Mouse (Mus musculus): ENCODE data around the gene AI854703. TPM values are rescaled to one million over a fixed set of nuclear protein-coding genes. Genes with fewer than 3 reads are reported as not detected.

The AI854703 gene
- polyA plus RNA-seq, 2 experiments, result 0.76 to 1.1 TPM

GRCm38 (mm10) chr6:48594043-48594738 lies 32.4 kb upstream of the AI854703 start:
- 1% methylated on average over 23 of the region's 41 CpGs for WGBS
- peaks cover 25% of the 10 kb centered on the region for H3K9me3 ChIP-seq (ENCODE audit: control insufficient read depth, low read length)
- DNase-seq (ENCODE audit: low spot score), result peak; percentile 26
- H3K27ac ChIP-seq (replicated peaks; ENCODE audit: low read depth, low read length), result peak overlapping the region; percentile 82
- no peak for TF ChIP-seq POLR2A (IDR thresholded peaks at IDR 0.05; ENCODE audit: borderline replicate concordance, extremely low read depth, insufficient read depth, insufficient read length)
- peak overlapping the region; percentile 92 for H3K9ac ChIP-seq (ENCODE audit: low read depth, low read length, severe bottlenecking)
- H3K4me3 ChIP-seq (replicated peaks; ENCODE audit: low read length), result peak overlapping the region; percentile 82
- H3K4me2 ChIP-seq (replicated peaks; ENCODE audit: low read depth, low read length, severe bottlenecking), result peak overlapping the region; percentile 81
- peaks cover 32% of the 10 kb centered on the region for H3K36me3 ChIP-seq (ENCODE audit: control insufficient read depth, insufficient read depth, low read length)
- H3K27me3 ChIP-seq (ENCODE audit: control insufficient read depth, insufficient read depth, low read length), result no peaks in the 10 kb centered on the region
- H3K4me1 ChIP-seq (ENCODE audit: control insufficient read depth, insufficient read depth, low read length), result peaks cover 13% of the 10 kb centered on the region; the same call in 1 of the 2 replicates
- peak; percentile 75 for ATAC-seq (ENCODE audit: low FRiP score, low read depth)

- no peak for ATAC-seq (ENCODE audit: low FRiP score, low read depth)
- H3K36me3 ChIP-seq (ENCODE audit: control insufficient read depth, insufficient read depth, low read length), result peaks cover 43% of the 10 kb centered on the region
- TF ChIP-seq POLR2A (IDR thresholded peaks at IDR 0.05; ENCODE audit: borderline replicate concordance, extremely low read depth, insufficient read depth, insufficient read length), result no peak
Measured at GRCm38 (mm10) chr6:48595278-48595677, 31.3 kb upstream of the AI854703 start.

DNA sequence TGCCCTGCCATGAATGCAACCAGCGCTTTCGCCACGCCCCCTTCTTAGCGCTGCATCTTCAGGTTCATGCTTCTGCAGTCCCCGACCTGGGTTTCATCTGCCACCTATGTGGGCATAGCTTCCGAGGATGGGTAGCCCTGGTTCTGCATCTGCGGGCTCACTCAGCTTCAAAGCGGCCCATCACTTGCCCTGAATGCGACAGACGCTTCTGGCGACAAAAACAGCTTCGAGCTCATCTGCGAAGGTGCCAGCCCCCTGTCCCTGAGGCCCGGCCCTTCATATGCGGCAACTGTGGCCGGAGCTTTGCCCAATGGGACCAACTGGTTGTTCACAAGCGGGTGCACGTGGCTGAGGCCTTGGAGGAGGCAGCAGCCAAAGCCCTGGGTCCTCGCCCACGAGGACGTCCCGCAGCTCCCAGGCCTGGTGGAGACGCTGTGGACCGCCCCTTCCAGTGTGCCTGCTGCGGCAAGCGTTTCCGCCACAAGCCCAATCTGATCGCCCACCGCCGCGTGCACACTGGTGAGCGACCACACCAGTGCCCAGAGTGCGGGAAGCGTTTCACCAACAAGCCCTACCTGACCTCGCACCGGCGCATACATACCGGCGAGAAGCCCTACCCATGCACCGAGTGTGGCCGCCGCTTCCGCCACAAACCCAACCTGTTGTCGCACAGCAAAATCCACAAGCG lies 29.9 kb upstream of the AI854703 start:
- 96% methylated on average over 44 of the region's 45 CpGs for WGBS
- Histone ChIP-seq H3K4me3 (replicated peaks; ENCODE audit: low read length) (no peak overlapping the region), H3K27ac (replicated peaks; ENCODE audit: low read depth, low read length) (no peak overlapping the region), H3K4me2 (replicated peaks; ENCODE audit: low read depth, low read length, severe bottlenecking) (no peak overlapping the region), H3K36me3 (ENCODE audit: control insufficient read depth, insufficient read depth, low read length) (peaks cover 43% of the 10 kb centered on the region), H3K9ac (ENCODE audit: low read depth, low read length, severe bottlenecking) (no peak overlapping the region), H3K27me3 (ENCODE audit: control insufficient read depth, insufficient read depth, low read length) (no peaks in the 10 kb centered on the region), H3K4me1 (ENCODE audit: control insufficient read depth, insufficient read depth, low read length) (peaks cover 13% of the 10 kb centered on the region; the same call in 1 of the 2 replicates), H3K9me3 (ENCODE audit: control insufficient read depth, low read length) (peaks cover 25% of the 10 kb centered on the region)
- no peak for DNase-seq (ENCODE audit: low spot score)
- TF ChIP-seq POLR2A (IDR thresholded peaks at IDR 0.05; ENCODE audit: borderline replicate concordance, extremely low read depth, insufficient read depth, insufficient read length), result no peak
- ATAC-seq (ENCODE audit: low FRiP score, low read depth), result no peak

More at GRCm38 (mm10) chr6:48595278-48595677, 31.3 kb upstream of the AI854703 start:
- no peak for DNase-seq (ENCODE audit: low spot score)
- WGBS, result 58% methylated on average over 1 of the region's 1 CpGs
- no peaks in the 10 kb centered on the region for H3K27me3 ChIP-seq (ENCODE audit: control insufficient read depth, insufficient read depth, low read length)
- H3K4me1 ChIP-seq (ENCODE audit: control insufficient read depth, insufficient read depth, low read length), result peaks cover 13% of the 10 kb centered on the region; the same call in 1 of the 2 replicates
- H3K9me3 ChIP-seq (ENCODE audit: control insufficient read depth, low read length), result peaks cover 25% of the 10 kb centered on the region
- H3K4me2 ChIP-seq (replicated peaks; ENCODE audit: low read depth, low read length, severe bottlenecking), result peak overlapping the region; percentile 81; the same call in 1 of the 2 replicates
- peak overlapping the region; percentile 92; the same call in 1 of the 2 replicates for H3K9ac ChIP-seq (ENCODE audit: low read depth, low read length, severe bottlenecking)
- H3K27ac ChIP-seq (replicated peaks; ENCODE audit: low read depth, low read length), result no peak overlapping the region
- peak overlapping the region; percentile 82; the same call in 1 of the 2 replicates for H3K4me3 ChIP-seq (replicated peaks; ENCODE audit: low read length)

GRCm38 (mm10) chr6:48597233-48597625 lies 29.3 kb upstream of the AI854703 start:
- Histone ChIP-seq H3K27me3 (ENCODE audit: control insufficient read depth, insufficient read depth, low read length) (no peaks in the 10 kb centered on the region), H3K4me3 (replicated peaks; ENCODE audit: low read length) (no peak overlapping the region), H3K9ac (ENCODE audit: low read depth, low read length, severe bottlenecking) (no peak overlapping the region), H3K27ac (replicated peaks; ENCODE audit: low read depth, low read length) (no peak overlapping the region), H3K9me3 (ENCODE audit: control insufficient read depth, low read length) (peaks cover 25% of the 10 kb centered on the region), H3K4me1 (ENCODE audit: control insufficient read depth, insufficient read depth, low read length) (peaks cover 13% of the 10 kb centered on the region; the same call in 1 of the 2 replicates), H3K36me3 (ENCODE audit: control insufficient read depth, insufficient read depth, low read length) (peaks cover 43% of the 10 kb centered on the region), H3K4me2 (replicated peaks; ENCODE audit: low read depth, low read length, severe bottlenecking) (no peak overlapping the region)
- ATAC-seq (ENCODE audit: low FRiP score, low read depth) (no peak), DNase-seq (ENCODE audit: low spot score) (no peak)
- WGBS, result 95% methylated on average over 27 of the region's 27 CpGs
- no peak for TF ChIP-seq POLR2A (IDR thresholded peaks at IDR 0.05; ENCODE audit: borderline replicate concordance, extremely low read depth, insufficient read depth, insufficient read length)

DNA sequence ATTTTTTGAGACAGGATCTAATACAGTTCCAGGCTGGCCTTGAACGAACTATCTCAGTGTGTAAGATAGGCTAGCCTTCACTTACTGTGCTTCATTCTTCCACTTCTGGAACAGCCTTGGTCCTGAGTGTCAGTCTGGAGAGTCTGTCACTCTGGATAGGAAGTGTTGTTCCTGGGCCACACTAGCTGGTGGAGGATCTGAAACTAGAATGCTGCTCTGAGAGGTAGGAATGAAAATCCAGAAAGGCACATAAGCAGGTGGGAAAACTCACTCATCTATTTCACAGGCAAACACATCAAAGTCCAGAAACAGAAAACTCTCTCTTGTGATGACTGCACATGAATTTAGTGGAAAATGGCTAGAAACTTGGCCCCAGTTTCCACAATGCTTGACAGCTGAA lies 26.0 kb upstream of the AI854703 start:
- H3K4me3 ChIP-seq (replicated peaks; ENCODE audit: low read length), result no peak overlapping the region
- WGBS, result 90% methylated on average over 1 of the region's 1 CpGs
- H3K9ac ChIP-seq (ENCODE audit: low read depth, low read length, severe bottlenecking), result no peak overlapping the region
- peaks cover 25% of the 10 kb centered on the region for H3K9me3 ChIP-seq (ENCODE audit: control insufficient read depth, low read length)
- TF ChIP-seq POLR2A (IDR thresholded peaks at IDR 0.05; ENCODE audit: borderline replicate concordance, extremely low read depth, insufficient read depth, insufficient read length), result no peak
- H3K27ac ChIP-seq (replicated peaks; ENCODE audit: low read depth, low read length), result no peak overlapping the region
- peaks cover 43% of the 10 kb centered on the region for H3K36me3 ChIP-seq (ENCODE audit: control insufficient read depth, insufficient read depth, low read length)
- DNase-seq (ENCODE audit: low spot score), result no peak
- no peak overlapping the region for H3K4me2 ChIP-seq (replicated peaks; ENCODE audit: low read depth, low read length, severe bottlenecking)
- no peak for ATAC-seq (ENCODE audit: low FRiP score, low read depth)
- H3K27me3 ChIP-seq (ENCODE audit: control insufficient read depth, insufficient read depth, low read length), result no peaks in the 10 kb centered on the region
- H3K4me1 ChIP-seq (ENCODE audit: control insufficient read depth, insufficient read depth, low read length), result 0 out of 2 replicates have a peak, but pooled peaks cover 7% of the 10 kb centered on the region
